Comparison of ENCODE assay signal across 13 mouse cellular contexts in the genomic region with DNA sequence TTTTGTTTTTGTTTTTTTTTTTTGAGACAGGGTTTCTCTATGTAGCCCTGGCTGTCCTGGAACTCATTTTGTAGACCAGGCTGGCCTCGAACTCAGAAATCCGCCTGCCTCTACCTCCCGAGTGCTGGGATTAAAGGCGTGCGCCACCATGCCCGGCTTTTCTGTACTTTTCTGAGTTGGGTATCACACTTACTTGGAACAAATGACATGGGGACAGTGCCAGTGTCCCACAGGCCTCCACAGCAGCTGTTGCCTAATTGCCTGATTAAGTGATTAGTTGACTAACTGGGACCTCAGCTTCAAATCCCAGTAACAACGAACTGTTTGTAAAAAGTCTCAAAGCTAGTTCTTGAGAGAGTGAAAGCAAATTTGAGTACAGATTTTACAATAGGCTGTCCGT. TPM values are rescaled to one million over a fixed set of nuclear protein-coding genes. Genes with fewer than 3 reads are reported as not detected.
"Had no signal": no experiment of that assay in that cellular context is flagged by ENCODE, and none has a peak within 500 bp of the region (broad histone marks: within the 10 kb centered on the region; RNA-seq: fewer than 3 reads in every experiment).

No protein-coding gene starts in this region.

RNA-seq across cellular contexts. Expression of a gene that starts 30.1 kb away (rescaled TPM):
- total RNA-seq: liver, adult 2 months; megakaryocyte progenitor cell, adult 5-6 weeks; megakaryocyte, adult 5-6 weeks; megakaryocyte-erythroid progenitor cell, adult 5-6 weeks had no signal
- polyA plus RNA-seq: limb, embryonic 10.5 days; limb, embryonic 15.5 days; liver, adult 2 months; liver, embryonic 13.5 days; liver, embryonic 15.5 days; liver, embryonic 16.5 days; liver, postnatal 0 days; lung, adult 2 months; lung, postnatal 0 days; macrophage had no signal
